ENCODE assay signal across 8 mouse cellular contexts in genomic region chr10:80147719-80148601, GRCm38 (mm10). TPM values are rescaled to one million over a fixed set of nuclear protein-coding genes. Genes with fewer than 3 reads are reported as not detected.
DNase-seq lines count a peak whose midpoint lies in the region; ATAC-seq and TF ChIP-seq lines count a peak whose summit lies in the region.

TSS of gene Midn (plus strand) at chr10:80148272.

- H3K9ac ChIP-seq in forebrain, embryonic 15.5 days (replicated peaks): peak within 1 kb of the TSS; percentile 98
- peak within 1 kb of the TSS; percentile 71 for H3K9ac ChIP-seq in lung, embryonic 15.5 days

- peak within 1 kb of the TSS; percentile 97 for H3K27ac ChIP-seq in brown adipose tissue, adult 24 weeks (replicated peaks; ENCODE audit: low read depth, low read length)
- H3K27ac ChIP-seq in forebrain, embryonic 15.5 days (replicated peaks): peak within 1 kb of the TSS; percentile 100
- peak within 1 kb of the TSS; percentile 98 for H3K27ac ChIP-seq in layer of hippocampus, adult 2 months
- peak within 1 kb of the TSS; percentile 99 for H3K27ac ChIP-seq in lung, embryonic 15.5 days

- DNase-seq in G1E (ENCODE audit: low spot score): peak; percentile 65
- DNase-seq in heart, postnatal 4 days: peak; percentile 91
- DNase-seq in layer of hippocampus, adult 2 months (ENCODE audit: low spot score in 2 of 2): peak in 1 of 2 experiments; percentile 68
- DNase-seq in thymus, postnatal 36 days: peak; percentile 80 to 82

- H3K36me3 ChIP-seq in G1E (replicated peaks): peaks cover 75% of the 10 kb centered on the region
- H3K36me3 ChIP-seq in forebrain, embryonic 15.5 days: peaks cover 28% of the 10 kb centered on the region
- peaks cover 34% of the 10 kb centered on the region for H3K36me3 ChIP-seq in lung, embryonic 15.5 days

- H3K4me2 ChIP-seq in forebrain, embryonic 15.5 days (replicated peaks): peak within 1 kb of the TSS; percentile 66
- peak within 1 kb of the TSS; percentile 89 for H3K4me2 ChIP-seq in lung, embryonic 15.5 days

- under 1% methylated on average over 41 of the region's 42 CpGs for WGBS in forebrain, embryonic 15.5 days
- WGBS in lung, embryonic 15.5 days: 1% methylated on average over 38 of the region's 42 CpGs

- H3K4me1 ChIP-seq in G1E (ENCODE audit: insufficient read depth, low read depth, low read length): peaks cover 73% of the 10 kb centered on the region
- H3K4me1 ChIP-seq in brown adipose tissue, adult 24 weeks (ENCODE audit: control insufficient read depth, insufficient read depth, insufficient read length, low read length): peaks cover 11% of the 10 kb centered on the region
- H3K4me1 ChIP-seq in forebrain, embryonic 15.5 days: peaks cover 41% of the 10 kb centered on the region
- H3K4me1 ChIP-seq in lung, embryonic 15.5 days: peaks cover 53% of the 10 kb centered on the region

- no peaks in the 10 kb centered on the region for H3K9me3 ChIP-seq in G1E (replicated peaks)
- no peaks in the 10 kb centered on the region for H3K9me3 ChIP-seq in forebrain, embryonic 15.5 days
- H3K9me3 ChIP-seq in lung, embryonic 15.5 days: no peaks in the 10 kb centered on the region

- 0 out of 2 replicates have a peak, but pooled peaks have one; percentile 17 for TF ChIP-seq CTCF in G1E (IDR thresholded peaks at IDR 0.05; ENCODE audit: low read depth, low read length)
- peak; percentile 74 for TF ChIP-seq CTCF in layer of hippocampus, adult 2 months (conservative IDR thresholded peaks at IDR 0.05)

- peak within 1 kb of the TSS; percentile 94 for H3K4me3 ChIP-seq in G1E (ENCODE audit: low read depth, low read length)
- peak within 1 kb of the TSS; percentile 89 for H3K4me3 ChIP-seq in brown adipose tissue, adult 24 weeks (ENCODE audit: insufficient read depth, low read depth, low read length)
- H3K4me3 ChIP-seq in forebrain, embryonic 15.5 days: peak within 1 kb of the TSS; percentile 80
- peak within 1 kb of the TSS; percentile 94 for H3K4me3 ChIP-seq in layer of hippocampus, adult 2 months
- H3K4me3 ChIP-seq in lung, embryonic 15.5 days: peak within 1 kb of the TSS; percentile 81

- no peak for ATAC-seq in G1E (ENCODE audit: extremely low read depth, insufficient number of reproducible peaks, low FRiP score, poor library complexity, severe bottlenecking)
- peak; percentile 20 for ATAC-seq in forebrain, embryonic 15.5 days (replicated peaks)
- ATAC-seq in lung, embryonic 15.5 days (ENCODE audit: borderline replicate concordance, extremely low read depth, low FRiP score, low TSS enrichment): peak; percentile 47
- ATAC-seq in neutrophil, adult 5-6 weeks (ENCODE audit: extremely low read depth, insufficient number of reproducible peaks, low FRiP score, poor library complexity, severe bottlenecking): peak; percentile 17

- no peaks in the 10 kb centered on the region for H3K27me3 ChIP-seq in G1E (ENCODE audit: insufficient read depth, low read length)
- H3K27me3 ChIP-seq in forebrain, embryonic 15.5 days: no peaks in the 10 kb centered on the region
- H3K27me3 ChIP-seq in lung, embryonic 15.5 days: no peaks in the 10 kb centered on the region

RNA-seq across cellular contexts. Expression of gene Midn, which starts in this region (rescaled TPM):
- 89.8 and 92.3 TPM in 2 replicates for total RNA-seq in G1E (2014; fragmentation: Nextera tagmentation)
- 19.2 and 24.3 TPM in 2 replicates for total RNA-seq in G1E (2017)
- polyA plus RNA-seq in G1E (2012): 295 and 302 TPM in 2 replicates
- 25.5 and 31.6 TPM in 2 replicates for polyA plus RNA-seq in brown adipose tissue, adult 24 weeks (2012; ENCODE audit: insufficient read depth, insufficient read length, missing spikeins)
- polyA plus RNA-seq in forebrain, embryonic 15.5 days (2015; fragmentation: Nextera tagmentation; extraction: Ambion mirVana): 33.0 and 34.9 TPM in 2 replicates
- total RNA-seq in heart, postnatal 4 days (2021): 100 to 1,000 TPM; 145 to 163 TPM
- 10 to 100 TPM; 53.1 to 54.5 TPM for total RNA-seq in layer of hippocampus, adult 2 months (2021)
- polyA plus RNA-seq in lung, embryonic 15.5 days (2015; fragmentation: Nextera tagmentation; extraction: Ambion mirVana): 17.5 and 18.6 TPM in 2 replicates
- 126 and 143 TPM in 2 replicates for total RNA-seq in neutrophil, adult 5-6 weeks (2017)
